Mouse (Mus musculus) CD4-positive, CD25-positive, alpha-beta regulatory T cell, adult 2 months (primary cell): ENCODE data around the gene Ndufb6.
"Not testable (repeated sequence)": the region's sequence is repeated elsewhere in the genome, so short reads cannot be mapped to it uniquely, and the experiment has no call there.

ENCODE experiments used
- DNase-seq: peaks from one replicate; pipeline ENCODE4 v3.0.0-alpha.2; 2012; ENCODE audit warnings: low read depth, low spot score

Gene Ndufb6

DNA sequence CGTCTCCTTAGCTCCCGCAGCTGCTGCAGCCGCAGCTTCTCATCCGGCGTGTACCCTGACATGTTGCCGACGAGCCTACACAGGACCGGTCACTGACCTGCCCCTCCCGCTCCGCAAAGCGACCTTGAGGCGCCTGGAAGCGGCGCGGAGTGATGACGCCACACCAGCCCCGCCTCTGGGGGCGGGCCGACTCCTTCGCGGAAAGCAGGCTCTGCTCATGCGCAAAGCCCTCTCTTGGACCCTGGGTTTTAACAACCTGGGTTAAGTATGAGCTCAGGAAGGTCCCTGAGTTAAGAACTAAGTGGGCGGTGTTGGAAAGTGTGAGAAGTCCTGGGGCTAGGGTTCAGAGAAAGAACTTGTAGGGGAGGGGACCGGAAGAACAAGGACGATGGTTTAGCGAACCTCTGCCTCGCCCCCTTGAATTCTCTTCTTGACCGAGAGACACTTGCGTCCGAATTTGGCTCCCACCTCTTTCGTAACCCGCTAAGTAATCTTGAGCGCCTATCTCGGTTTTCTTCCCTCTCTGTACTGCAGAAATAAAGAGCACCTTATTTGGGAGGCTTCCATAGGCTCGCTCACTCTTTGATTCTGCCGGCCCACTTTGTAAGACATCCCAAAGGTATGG, at the start of gene Ndufb6:
Gene Ndufb6, minus strand, starts transcription at position 146 of the 625 bp plus-strand sequence.
- peak; percentile 96 for DNase-seq

DNA sequence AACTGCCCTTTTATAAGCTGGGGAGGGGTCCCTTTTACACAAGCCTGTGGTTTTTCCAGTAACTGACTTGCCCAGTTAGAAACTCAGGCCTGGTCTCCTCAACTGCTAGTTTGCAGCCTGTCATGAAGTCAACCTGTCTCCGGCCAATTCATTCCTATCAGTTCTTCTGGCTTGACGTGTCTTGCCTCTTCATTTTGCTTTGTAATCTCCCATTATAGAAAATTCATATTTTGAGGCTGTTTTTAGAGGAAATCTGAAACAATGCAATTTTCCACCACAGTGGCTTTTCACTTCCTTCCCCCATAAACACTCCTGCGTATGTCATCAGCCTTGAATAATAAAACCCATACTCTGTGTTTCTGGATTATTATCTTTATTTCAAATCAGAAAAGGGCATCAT, 47.9 kb upstream of the Ndufb6 start:
- no peak for DNase-seq

DNA sequence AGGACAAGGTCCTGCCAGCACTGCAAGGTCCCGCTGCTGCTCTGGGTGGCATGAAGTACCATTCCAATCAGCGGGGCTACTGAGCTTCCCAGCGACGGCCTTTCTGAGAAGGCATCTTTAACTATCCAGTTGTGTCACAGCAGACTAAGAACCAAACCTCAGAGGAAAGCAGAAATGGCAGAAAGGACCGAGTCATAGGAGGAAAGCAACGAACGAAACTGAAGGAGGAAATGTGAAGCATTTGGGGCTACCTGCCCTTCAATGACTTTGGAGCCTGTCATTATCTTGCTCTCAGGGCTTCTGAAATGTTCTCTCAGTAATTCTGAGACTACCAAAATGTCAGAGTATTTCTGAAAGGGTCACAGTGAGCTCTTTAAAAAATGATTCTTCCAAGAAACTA, 45.4 kb upstream of the Ndufb6 start:
- no peak for DNase-seq

DNA sequence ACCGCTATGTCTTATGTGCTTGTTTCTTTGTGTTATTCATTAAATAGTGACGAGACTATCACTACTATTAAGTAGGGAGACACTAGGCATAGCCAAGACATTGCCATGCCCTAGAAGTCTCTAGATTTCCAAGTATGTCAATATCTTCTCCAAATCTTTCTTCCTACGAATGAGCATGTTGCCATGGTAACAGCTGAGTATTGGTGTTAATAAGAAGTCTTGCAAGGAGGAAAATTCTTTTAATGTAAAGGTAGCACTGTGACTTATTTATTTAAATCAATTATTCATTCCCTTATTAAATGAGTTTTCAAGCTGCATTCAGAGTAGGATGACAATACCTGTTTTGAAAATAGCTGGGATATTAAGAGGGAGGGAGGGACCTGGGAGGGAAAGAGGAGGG, 38.2 kb upstream of the Ndufb6 start:
- DNase-seq, result no peak

DNA sequence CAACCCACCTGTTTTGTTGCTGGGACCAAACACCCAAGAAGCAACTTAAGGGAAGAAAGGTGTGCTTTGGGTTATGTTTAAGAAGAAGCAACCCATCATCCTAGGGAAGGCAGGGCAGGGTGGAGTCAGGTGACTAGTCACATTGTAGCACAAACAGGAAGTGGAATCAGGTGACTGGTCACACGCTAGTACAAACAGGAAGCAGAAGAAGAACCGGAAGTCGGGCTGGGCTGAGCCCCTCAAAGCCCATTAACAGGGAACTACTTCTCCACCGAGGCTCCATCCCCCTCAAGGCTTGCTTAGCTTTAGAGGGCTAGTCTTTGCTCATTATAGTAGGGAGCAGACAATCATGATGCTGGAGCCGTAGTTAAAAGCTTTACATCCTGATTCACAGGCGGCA, 33.8 kb upstream of the Ndufb6 start:
- DNase-seq, result peak; percentile 12

DNA sequence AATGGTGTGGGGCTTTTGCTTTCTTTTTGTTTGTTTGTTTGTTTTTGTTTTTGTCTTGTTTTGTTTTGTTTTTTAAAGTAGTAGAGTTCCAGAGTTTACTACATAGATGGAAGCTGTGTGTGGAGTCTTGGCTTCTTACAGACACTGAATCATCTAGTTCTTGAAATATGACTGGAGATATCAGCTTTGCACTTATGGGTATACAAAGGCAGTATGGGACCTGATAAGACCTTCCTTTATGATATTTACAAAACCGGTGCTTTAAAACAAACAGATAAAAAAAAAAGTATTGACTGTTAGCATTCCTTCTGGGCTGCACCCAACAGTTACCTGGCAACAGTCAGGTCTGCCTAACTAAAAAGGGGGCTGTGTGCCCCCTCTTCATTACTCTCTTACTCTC, 33.0 kb upstream of the Ndufb6 start:
- no peak for DNase-seq

DNA sequence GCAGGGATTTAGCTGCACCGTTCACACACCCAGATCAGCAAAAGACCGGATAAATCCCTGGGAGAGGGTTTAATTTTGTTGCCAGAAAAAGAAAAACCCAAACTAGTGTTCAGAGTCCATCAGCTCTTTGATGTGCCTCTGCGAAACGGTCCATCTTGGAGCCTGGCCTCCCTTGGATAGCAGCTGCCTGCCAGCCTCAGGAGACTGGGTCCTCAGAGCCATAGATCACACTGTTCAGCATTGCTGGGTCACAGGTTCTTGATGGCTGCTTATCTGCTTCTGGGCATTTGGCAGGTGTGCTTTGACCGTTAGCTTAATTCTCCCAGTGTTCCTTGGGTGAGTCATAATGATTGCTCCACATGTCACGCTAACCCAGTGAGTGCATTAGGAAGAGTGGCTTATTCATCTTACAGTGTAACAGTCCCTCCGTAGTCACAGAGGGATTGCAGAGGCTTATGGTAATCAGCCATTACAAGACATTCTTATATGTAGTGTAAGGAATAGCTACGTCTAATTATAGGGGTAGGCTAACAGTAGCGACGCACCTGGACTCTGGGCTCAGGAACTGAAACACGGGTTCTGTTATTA, 31.7 kb upstream of the Ndufb6 start:
- DNase-seq, result no peak

DNA sequence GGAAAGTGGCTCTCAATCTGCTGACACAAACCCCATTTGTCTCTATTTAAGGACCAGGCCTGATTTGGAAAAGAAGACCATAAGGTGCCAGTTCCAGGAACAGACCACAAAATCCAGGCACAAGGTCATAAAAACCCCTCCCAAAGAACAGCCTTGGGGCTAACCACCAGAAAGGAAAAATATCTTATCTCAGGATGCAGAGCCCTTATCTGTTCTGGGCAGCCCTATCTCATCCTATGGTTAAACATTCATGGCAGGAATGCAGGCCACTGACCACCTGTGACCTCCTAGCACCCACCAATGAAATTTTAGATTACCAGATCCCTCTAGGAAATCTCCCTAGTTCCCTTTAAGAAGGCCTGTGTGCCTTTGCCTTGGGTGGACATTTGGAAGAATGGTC, 30.5 kb upstream of the Ndufb6 start:
- no peak for DNase-seq

DNA sequence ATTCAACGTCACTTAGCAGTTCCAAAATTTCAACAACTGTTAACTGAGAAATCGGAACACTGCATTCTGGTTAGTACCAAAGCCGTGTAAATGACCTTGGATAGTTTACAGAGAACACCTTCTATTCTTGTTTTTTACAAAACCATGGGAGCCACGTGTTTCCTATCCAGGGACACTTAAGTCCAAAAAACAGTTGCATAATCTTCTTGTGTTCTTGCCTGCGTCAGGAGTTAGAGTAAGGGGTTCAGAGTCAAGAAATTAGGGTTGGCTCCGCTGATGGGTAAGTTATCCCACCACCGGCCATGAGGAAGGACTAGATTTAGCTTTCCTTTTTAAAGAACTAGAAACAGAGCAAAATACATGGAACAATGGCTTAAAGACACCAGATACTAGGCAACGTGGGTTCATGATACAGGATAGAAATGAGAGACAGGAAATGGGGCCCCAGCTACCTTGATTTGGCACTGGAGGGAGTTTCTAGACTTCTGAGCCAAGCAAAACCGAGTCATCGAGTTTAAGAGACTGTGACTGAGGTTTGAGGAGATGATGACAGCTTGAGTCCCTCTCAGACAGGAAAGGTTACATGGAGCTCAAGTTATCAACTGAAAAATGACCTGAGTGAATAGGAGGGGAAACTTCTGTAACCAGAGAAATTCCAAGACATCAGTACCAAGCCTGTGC, 23.4 kb upstream of the Ndufb6 start:
- DNase-seq, result peak; percentile 22

DNA sequence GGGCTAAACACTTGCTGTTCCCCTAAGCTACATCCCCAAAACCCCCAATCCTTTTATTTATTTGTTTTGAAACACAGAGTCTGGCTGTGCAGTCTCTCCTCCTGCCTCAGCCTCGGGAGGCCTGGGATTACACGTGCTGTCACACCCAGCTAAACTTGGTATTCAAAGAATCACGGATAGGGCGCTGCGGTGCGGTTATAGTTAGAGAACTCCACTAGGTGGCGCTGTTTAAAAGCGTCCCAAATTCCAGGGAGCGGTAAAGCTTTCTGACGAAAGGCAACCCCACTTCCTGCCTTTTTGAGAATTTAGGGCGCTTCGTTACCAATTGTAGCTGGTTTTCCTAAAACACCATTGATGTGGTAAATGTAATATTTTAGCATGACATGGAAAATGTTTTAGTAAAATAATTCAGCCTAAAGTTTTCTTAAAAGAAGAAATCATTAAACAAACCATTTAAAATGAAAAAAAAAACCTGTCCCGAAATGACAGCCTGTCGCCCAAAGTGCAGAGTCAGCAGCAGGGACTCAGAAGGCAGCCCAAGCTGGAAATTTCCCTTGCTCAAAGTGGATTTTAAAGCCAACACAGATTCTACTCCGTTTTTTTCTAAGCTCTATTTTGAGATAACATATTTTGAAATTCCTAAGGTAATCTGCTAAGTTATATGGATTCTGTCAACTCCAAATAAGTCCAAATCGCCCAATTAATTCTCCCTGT, 22.0 kb upstream of the Ndufb6 start:
- peak; percentile 76 for DNase-seq

DNA sequence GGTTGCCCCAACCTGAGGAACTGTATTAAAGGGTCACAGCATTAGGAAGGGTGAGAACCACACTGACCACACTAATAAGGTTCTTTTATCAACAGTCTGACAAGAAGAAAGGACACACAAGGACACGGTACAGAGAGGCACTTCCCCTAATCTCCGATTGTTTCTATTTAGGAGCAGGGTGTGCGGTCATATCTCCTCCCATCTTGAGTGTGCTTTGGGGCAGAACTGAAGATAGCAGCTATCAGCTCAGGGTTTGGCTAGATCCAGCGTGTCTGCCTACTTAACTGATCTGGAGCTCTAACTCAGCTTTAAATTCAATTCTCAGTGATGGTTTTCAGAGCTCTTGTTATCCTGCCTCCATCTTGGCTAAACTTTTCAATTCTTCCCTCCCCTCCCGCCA, 19.9 kb upstream of the Ndufb6 start:
- DNase-seq, result no peak

DNA sequence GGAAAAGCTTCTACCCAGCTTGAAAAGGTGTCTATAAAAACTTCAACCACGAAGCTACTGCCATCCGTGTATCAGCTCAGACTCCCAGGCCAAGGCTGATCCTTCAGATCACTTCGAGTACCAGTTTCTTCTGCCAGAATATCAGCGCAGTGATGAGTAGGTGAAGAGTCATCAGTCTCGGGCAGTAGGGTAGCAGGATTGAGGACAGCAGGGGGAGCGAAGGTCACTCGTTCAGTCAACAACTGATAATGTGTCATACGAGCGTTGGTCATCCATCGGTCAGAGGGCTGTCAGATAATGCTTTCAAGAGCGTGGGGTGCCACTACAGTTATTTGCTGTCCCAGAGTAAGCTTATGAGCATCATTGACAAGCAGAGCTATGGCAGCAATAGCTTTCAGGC, 12.3 kb upstream of the Ndufb6 start:
- DNase-seq, result not testable (repeated sequence)

DNA sequence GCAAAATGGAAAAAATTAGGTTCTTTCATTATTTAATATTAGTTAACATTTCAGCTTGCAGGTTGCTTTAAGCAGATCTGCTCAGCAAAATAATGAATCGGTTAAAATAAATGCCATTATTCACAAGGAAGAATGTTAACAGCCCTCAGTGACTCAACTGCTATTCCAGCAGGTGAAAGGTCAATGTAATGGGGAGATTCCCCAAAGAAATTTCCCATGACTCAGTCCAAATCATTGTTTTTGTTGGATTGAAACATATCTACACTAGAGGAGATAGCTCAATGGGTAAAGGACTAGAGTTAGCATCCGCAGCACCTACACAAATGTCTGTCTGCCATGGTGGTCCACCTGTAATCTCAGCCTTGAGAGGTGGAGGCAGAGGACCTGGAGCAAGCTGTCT, 9.8 kb upstream of the Ndufb6 start:
- DNase-seq, result no peak

DNA sequence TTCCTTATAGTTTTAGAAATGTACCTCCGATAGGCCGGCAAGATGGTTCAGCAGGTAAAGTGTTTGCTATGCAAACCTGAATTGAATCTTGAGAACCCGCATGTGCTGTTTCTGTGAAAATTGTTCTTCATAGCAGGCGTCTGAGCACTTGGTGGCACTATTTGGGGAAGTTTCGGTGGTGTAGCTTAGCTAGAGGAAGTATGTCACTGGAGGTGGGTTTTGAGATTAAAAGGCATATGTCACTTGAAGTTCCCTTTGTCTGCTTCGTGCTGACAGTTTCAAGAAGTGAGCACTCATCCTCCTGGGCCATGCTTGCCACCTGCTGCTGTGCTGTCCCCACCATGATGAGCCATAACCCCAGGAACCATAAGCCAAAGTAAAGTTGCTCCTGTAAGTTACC, 8.2 kb upstream of the Ndufb6 start:
- no peak for DNase-seq

DNA sequence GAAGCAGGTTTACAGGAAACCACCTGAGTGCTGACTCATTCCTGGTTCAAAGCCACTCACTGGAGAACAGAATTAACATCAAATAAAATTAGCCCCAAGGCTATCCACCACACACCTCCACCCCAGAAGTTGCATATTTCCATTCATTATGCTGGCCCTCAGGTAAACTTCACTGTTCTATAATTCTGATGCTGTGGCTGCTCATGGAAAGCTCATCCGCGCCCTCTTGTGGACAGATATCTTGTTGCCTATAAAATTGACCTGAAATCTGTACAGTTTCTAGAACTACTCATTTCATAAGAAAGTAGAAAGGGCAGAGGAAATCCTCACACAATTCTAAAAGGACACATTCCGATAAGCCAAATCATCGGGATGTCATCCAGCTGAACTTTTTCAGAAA, 6.4 kb upstream of the Ndufb6 start:
- peak; percentile 88 for DNase-seq

DNA sequence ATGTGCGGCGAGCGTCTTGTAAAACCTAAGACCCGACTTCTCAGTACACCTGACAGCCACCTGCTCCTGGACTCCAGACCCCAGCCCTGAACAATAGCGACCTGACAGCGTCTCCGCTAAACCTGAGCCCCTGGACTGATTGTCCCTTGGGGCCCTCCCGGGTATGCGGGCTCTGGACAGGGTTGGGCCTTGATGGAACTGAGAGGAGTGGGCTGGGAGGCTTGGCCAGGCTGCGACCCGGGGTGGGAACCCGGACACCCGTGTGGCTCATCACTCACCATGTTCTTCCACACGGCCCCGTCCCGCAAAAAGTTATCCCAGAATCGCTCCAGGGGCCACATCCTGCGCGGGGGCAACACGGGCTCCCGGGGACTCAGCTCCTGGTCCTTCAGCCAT, 343 bp downstream of the Ndufb6 start:
- DNase-seq, result no peak

DNA sequence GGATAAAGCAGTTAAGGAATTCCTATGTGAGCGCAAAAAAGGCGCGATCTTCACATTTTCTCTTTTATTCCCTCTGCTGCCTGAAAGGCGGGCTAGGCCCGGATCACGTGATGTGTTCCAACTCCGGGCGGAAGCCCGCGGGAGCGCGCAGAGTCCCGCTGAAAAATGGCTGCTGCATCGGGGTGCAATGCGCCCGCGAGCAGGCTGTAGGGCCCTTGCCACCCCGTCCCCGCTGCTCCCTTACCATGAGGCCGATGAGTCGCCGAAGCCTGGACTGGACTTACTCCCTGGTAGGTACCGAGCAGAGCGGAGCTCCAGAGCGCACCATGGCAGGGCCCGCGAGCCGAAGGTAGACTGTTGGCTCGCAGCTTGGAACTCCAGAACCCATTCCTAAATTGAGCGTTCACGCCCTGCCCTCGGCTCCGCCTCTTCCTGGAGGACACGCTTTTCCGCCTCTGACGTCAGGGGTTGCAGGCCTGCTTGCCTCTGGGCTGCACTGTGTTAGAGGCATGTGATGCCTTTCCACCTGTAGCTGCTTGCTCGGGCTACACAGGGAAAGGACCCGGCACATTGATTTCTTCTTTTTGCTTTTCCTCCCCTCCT, 9.7 kb downstream of the Ndufb6 start, which contains the start of the genes Smim27 and Topors:
Gene Smim27, plus strand, starts transcription at position 150 of the 603 bp plus-strand sequence.
Gene Topors, minus strand, starts transcription at position 421 of the 603 bp plus-strand sequence.
- peak; percentile 96 for DNase-seq

DNA sequence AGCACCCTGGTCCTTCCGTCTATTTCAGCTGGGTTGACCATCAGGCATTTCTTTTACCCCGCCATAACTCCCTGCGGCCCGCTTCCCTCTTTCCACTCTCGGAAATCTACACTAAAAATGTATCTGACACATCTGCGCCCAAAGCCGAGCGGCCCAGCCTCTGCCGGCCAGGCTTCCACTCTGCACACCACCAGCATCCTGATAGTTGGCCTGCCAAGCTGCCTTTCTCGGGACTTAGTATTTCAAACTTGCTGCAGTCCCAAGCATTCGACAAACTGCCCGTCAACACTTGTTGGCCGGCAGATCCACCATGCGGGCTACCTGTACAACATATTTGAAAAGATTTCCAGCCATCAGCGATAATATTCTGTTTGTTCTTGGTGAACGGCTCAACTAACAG, 10.4 kb downstream of the Ndufb6 start:
- peak; percentile 55 for DNase-seq

DNA sequence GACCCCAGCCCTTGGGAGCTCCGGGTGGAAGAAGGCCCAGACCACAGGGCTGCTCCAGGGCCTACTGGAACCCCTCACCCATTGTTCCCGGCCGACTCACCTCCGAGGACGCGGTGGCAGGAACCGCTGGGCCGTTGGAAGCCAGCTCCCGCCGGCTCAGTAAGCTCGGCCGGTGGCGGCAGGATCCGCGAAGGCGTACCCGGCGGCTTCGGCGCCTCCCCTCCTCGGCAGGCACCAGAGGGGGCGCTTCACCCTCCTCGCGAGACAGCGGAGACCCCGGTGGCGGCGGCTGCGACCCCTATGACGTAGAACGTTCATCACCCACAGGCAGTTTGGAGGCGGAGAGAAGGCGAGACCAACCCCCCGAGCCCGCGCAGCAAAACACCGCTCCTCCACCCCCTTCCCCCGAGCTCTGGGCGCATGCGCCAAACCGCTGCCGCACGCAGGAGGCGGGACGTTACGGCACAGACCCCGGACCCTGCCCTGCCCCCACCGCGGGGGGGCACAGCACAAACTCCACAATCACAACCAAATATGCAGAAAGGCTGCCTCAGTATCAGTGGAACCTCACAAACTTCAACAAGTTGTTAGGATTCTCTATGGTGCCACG, 10.9 kb downstream of the Ndufb6 start:
- peak; percentile 93 for DNase-seq

DNA sequence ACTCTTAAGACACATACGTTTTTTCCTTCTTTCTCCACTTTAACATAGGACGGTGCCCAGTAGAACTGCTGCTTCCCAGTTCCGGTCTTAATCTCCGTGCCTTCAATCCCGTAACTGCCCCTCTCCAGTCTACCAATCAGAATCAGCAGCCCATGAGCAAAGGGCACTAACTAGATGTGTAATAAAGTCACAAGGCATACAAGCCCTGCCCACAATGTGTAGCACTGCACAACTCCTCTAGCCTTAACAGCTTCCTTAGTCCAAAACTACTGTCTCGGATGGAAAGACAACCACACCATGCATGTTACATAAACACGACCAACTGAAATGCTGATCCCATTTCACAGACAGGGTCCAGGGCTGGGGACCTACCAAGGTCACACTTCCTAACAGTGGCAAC, 11.5 kb downstream of the Ndufb6 start:
- no peak for DNase-seq

DNA sequence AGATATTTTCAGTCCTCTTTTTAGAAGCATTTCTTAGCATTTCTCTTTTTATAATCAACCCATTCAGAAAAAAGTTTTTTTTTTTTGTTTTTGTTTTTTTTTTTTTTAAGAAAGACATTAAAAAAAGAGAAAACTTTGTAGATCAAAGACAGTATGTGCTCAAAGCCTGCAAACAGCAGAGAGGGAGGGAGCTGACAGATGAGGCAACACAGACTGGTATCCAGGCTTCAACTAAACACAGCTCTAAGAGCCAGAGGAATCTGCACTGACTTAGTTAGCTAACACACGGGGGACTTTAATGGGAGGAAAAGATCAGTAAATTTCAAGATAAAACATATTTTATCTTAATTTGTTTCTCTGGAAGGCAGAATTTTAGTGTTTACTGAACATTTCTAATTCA, 14.9 kb downstream of the Ndufb6 start:
- DNase-seq, result no peak
